Mouse (Mus musculus) C2C12 (cell line): ENCODE data around the gene Stard13.

Source experiments
- CTCF ChIP-seq: IDR thresholded peaks from one replicate; pipeline ENCODE4 v1.5.1; 2011; ENCODE audit not compliant: control insufficient read depth, insufficient read depth, insufficient read length
- MAX ChIP-seq: IDR thresholded peaks from one replicate; pipeline ENCODE4 v1.6.1; 2011; ENCODE audit warnings: mild to moderate bottlenecking, control low read depth
- MYOD1 ChIP-seq: IDR thresholded peaks from one replicate; pipeline ENCODE4 v1.6.1; 2011; ENCODE audit warnings: low read depth; ENCODE audit not compliant: control insufficient read depth, insufficient read length
- MYOG ChIP-seq: IDR thresholded peaks from one replicate; pipeline ENCODE4 v1.6.1; 2011; ENCODE audit not compliant: control insufficient read depth, insufficient read length; ENCODE audit errors: extremely low read depth
- USF1 ChIP-seq: IDR thresholded peaks from one replicate; pipeline ENCODE4 v1.6.1; 2011; ENCODE audit warnings: low read depth, mild to moderate bottlenecking, control low read depth, moderate library complexity

DNA sequence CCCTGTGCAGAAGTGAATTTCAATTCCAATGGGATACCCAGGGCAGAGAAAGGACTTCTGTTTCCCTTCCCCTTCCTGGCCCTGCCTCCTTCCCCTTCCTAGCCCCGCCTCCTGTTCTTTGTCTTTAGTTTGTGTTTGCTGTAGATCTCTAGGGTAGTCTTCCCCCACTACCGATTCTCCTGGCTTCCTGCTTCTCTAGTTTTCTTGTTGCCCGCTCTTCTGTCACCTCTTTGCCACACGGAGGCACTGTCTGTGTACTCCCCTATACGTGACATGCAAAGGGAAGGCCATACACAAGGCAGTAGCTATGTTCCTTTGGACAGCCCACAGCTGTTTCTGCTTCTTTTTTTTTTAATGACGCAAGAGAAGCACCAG is 176.7 kb downstream of the Stard13 start:
- TF ChIP-seq CTCF (no peak), MAX (no peak), USF1 (no peak), MYOG (no peak), MYOD1 (no peak)
